8 mouse cellular contexts compared by ENCODE assay signal in the genomic region with DNA sequence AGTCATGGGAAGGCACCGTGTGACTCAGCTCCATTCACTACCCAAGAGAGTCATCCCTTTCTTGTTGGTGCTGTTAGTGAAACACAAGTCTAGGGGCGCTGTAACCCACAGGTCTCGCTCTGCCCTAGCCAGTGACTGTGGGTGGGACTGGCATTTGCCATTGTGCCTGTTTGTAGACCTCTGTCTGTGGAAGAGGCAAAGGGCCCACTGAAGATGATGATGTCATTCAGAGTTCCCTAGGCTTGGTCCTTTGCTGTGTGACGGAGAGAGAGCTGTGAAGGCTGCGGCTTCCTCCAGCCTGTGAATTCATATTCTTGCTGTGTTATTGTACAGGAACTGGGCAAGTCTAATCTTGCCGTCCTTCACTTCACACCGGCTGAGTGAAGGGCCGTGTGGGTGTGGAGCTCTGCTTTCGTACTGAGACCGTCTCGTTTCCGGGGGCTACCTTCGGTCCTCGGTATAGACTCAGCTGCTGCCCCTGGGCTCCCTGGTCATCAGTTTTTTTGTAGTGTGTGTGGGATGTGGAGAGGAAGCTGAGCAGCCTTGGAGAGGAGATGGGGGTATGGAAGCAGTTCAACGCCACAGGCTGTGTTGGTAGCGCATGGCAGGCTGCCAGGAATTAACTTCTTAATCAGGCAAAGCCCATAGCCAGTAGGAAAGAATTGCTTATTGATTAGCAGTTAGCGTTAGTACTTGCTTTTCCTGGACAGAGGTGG. TPM values are rescaled to one million over a fixed set of nuclear protein-coding genes. Genes with fewer than 3 reads are reported as not detected.
A peak's percentile ranks its signal among the peaks of the same experiment; 100 is the strongest.
DNase-seq lines count a peak whose midpoint lies in the region; ATAC-seq and TF ChIP-seq lines count a peak whose summit lies in the region.

No protein-coding gene starts in this region.

- no peaks in the 10 kb centered on the region for H3K36me3 ChIP-seq in lung, embryonic 16.5 days (ENCODE audit: control insufficient read depth, insufficient read depth, low read length)
- no peaks in the 10 kb centered on the region for H3K36me3 ChIP-seq in limb, embryonic 13.5 days

- TF ChIP-seq POLR2A in brain, embryonic 14.5 days (IDR thresholded peaks at IDR 0.05; ENCODE audit: borderline replicate concordance, extremely low read depth, insufficient read depth, insufficient read length, poor library complexity, severe bottlenecking) = no peak

- H3K27me3 ChIP-seq in lung, embryonic 16.5 days (ENCODE audit: control insufficient read depth, insufficient read depth, low read depth, low read length) = no peaks in the 10 kb centered on the region
- no peaks in the 10 kb centered on the region for H3K27me3 ChIP-seq in limb, embryonic 13.5 days

- H3K4me2 ChIP-seq in lung, embryonic 16.5 days (ENCODE audit: low read depth, low read length) = peak overlapping the region; percentile 12; the same call in 1 of the 2 replicates
- H3K4me2 ChIP-seq in limb, embryonic 13.5 days (replicated peaks) = peak overlapping the region; percentile 38

- peaks cover 21% of the 10 kb centered on the region for H3K4me1 ChIP-seq in lung, embryonic 16.5 days (replicated peaks; ENCODE audit: control insufficient read depth, insufficient read depth, low read length)
- peaks cover 46% of the 10 kb centered on the region for H3K4me1 ChIP-seq in limb, embryonic 13.5 days

- TF ChIP-seq CTCF in brain, embryonic 14.5 days (IDR thresholded peaks at IDR 0.05; ENCODE audit: borderline replicate concordance, extremely low read depth, insufficient read depth, insufficient read length) = no peak
- no peak for TF ChIP-seq CTCF in gastrocnemius, adult 2 months (IDR thresholded peaks at IDR 0.05)

- H3K9me3 ChIP-seq in lung, embryonic 16.5 days (ENCODE audit: control insufficient read depth, low read length) = no peaks in the 10 kb centered on the region
- H3K9me3 ChIP-seq in limb, embryonic 13.5 days = no peaks in the 10 kb centered on the region

- WGBS in lung, embryonic 16.5 days = 48% methylated on average over 17 of the region's 17 CpGs
- WGBS in limb, embryonic 13.5 days = 57% methylated on average over 17 of the region's 17 CpGs

- no peak for ATAC-seq in lung, embryonic 16.5 days (ENCODE audit: low read depth)
- no peak for ATAC-seq in limb, embryonic 13.5 days (ENCODE audit: low FRiP score, low read depth)

- no peak overlapping the region for H3K27ac ChIP-seq in lung, embryonic 16.5 days (ENCODE audit: low read length)
- H3K27ac ChIP-seq in limb, embryonic 13.5 days = peak overlapping the region; percentile 28; the same call in 1 of the 2 replicates
- no peak overlapping the region for H3K27ac ChIP-seq in gastrocnemius, adult 2 months

- intact Hi-C loops in gastrocnemius, adult 2 months (cut with DNase I) = no loop called here

- peak; percentile 25 for DNase-seq in cerebellum, adult 9-10 months
- DNase-seq in cerebellum, adult 11 months = no peak
- DNase-seq in lung, postnatal 10 days = no peak
- DNase-seq in brain, embryonic 14.5 days (ENCODE audit: low read depth) = peak; percentile 71
- peak; percentile 61 for DNase-seq in urinary bladder, postnatal 14 days (ENCODE audit: low spot score)
- DNase-seq in gastrocnemius, adult 2 months = no peak

- no peak overlapping the region for H3K4me3 ChIP-seq in lung, embryonic 16.5 days (ENCODE audit: low read length)
- H3K4me3 ChIP-seq in limb, embryonic 13.5 days = no peak overlapping the region
- H3K4me3 ChIP-seq in gastrocnemius, adult 2 months = no peak overlapping the region

- H3K9ac ChIP-seq in lung, embryonic 16.5 days (ENCODE audit: low read length) = no peak overlapping the region
- H3K9ac ChIP-seq in limb, embryonic 13.5 days = no peak overlapping the region

RNA-seq across cellular contexts. Expression of gene Ppp2r1b, which starts 7.7 kb away (rescaled TPM):
- 58.9 and 60.3 TPM in 2 replicates for polyA plus RNA-seq in lung, embryonic 16.5 days (2015; fragmentation: Nextera tagmentation; extraction: Ambion mirVana)
- polyA plus RNA-seq in brain, embryonic 14.5 days (2012; rRNA removed) = 32.2 and 38.5 TPM in 2 replicates
- polyA plus RNA-seq in limb, embryonic 13.5 days (2015; fragmentation: Nextera tagmentation; extraction: Ambion mirVana) = 74.3 and 77.3 TPM in 2 replicates
- 1 to 10 TPM; 5.9 to 7.6 TPM for total RNA-seq in gastrocnemius, adult 2 months (2021)

Comparison
In these comparisons a context has a peak if more than half of its experiments do, and no peak if none do; other contexts are left out.
1. DNase-seq: peak in cerebellum, adult 9-10 months (single experiment), brain, embryonic 14.5 days (single experiment) and urinary bladder, postnatal 14 days (single experiment); none in cerebellum, adult 11 months (single experiment), lung, postnatal 10 days (single experiment) and gastrocnemius, adult 2 months (single experiment).